Mouse (Mus musculus): ENCODE measurements at regions not wholly inside any gene's neighbourhood (a gene's known extent, or its start where the extent isn't known, plus 50 kb on each side); places are given as distances from the start of the nearest gene placed in this dataset.
A peak's percentile ranks its signal among the peaks of the same experiment; 100 is the strongest.

DNA sequence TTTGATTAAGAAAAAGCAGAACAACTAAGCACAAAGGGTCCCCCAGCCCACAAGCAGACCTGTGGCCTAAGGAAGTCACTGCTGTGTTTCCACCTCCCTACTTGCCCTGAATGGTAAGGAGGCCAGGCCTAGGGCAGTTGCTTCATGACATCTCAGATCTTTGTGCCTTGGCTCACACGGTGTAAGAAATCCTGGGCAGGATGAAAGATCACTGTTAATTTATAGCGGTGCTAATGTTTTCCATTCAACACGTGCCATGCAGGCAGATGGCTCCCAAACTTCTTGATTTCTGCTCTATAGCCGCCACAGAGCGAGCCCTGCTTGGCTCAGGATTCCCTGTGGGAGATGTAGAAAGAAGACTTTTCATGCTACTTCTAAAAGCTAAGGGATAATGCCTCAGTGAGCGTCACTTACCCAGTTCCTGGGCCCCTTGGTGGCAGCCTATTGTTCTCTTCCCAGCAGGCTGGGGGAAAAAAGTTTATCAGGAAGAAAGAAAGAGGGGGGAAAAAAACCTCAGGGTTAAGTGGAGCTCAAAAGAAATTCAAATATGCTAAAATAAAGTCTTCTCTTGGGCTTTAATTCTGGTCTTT is 327.4 kb downstream of the Adgrl2 start:
- ATAC-seq (ENCODE audit: poor library complexity, severe bottlenecking) = no peak

DNA sequence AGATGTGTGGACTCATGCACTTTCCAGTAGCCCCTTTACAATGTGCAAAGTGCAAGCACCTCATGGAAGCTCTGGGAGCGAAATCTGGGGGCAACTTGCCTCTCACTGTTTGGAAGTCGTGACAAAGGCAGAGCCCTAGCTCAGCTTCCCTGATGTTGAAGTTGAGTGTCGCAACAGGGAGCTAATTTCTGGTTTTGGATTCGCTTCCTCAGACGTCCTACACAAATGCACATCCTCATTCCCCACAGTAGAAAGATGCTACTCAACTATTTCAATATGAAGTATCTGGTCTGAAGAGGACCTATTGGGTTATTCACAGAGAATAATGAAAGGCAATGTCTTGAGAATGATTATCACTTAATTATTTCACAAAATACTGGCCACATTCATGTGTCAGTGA is 331.3 kb downstream of the Adgrl2 start:
- ATAC-seq (ENCODE audit: poor library complexity, severe bottlenecking) = peak; percentile 80

DNA sequence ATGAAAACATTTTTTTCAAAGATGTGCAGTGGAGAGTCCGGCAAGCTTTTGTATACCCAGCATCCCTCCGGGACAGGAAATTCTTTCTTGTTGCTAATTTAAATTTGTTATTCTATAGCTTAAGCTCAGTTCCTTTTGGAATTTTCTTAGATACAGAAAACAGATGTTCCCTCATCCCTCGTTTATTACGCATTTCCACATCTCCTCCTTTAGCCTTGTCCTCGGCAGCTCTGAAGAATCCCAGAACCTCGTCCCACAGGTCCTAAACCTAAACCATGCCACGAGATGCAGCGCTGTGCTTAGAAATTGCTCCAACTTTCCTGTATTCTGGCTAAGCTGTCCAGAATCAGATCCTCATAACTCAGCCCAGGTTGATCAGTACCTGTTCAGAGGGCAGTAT is 332.0 kb downstream of the Adgrl2 start:
- no peak for ATAC-seq (ENCODE audit: poor library complexity, severe bottlenecking)

DNA sequence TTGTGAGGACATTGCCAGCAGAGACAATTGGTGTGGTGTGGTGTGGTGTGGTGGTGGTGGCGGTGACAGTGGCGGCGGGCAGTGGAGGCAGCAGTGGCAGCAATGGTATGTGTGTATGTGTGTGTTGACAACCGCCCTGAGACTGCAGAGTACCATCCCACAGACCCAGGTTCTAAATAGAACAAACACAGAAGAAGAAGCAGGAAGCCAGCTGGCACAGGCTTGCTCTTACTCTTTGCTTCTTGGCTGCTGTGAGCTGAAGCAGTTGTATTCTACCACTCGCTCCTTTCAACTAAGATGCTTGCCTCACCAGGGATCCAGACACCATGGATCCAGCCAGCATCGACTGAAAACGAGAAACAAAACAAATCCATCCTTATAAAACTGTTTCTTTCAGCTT is 334.2 kb downstream of the Adgrl2 start:
- no peak for ATAC-seq (ENCODE audit: poor library complexity, severe bottlenecking)

DNA sequence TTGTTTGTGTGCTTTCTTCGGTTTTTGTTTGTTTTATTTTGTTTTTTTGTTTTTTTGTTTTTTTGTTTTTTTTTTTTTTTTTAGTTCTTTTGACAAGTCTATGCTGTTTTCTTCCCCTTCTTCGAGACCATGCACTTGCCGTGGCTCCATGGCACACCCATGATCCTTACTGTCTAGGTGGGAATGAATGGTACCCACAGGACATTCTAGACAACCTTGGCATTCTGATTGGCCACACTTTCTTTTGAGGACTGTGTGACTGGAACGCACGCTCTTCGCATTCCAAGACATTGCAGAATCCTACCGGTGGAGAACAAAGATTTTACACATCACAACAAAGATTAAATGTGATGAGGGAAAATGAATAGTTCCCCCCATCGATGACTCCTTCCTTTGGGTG is 340.1 kb downstream of the Adgrl2 start:
- ATAC-seq (ENCODE audit: poor library complexity, severe bottlenecking) = no peak

DNA sequence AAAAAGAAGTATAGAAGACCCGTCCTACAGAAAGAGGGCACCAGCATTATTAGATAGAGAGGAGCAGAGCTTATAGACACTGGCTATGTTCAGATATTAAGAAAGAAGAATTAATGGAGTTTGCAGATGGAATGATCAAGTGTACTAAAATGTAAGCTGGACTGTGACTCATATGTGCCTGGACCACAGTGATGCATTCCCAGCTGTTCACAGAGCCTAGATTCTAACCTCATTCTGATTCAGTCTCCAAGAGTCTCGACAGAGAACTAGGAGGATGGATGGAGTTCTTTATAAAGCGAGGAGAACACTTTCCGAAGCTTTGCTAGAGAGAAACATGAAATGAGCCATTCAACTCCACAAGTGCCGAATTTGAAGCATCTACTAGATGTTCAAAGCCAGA is 345.4 kb downstream of the Adgrl2 start:
- no peak for ATAC-seq (ENCODE audit: poor library complexity, severe bottlenecking)

DNA sequence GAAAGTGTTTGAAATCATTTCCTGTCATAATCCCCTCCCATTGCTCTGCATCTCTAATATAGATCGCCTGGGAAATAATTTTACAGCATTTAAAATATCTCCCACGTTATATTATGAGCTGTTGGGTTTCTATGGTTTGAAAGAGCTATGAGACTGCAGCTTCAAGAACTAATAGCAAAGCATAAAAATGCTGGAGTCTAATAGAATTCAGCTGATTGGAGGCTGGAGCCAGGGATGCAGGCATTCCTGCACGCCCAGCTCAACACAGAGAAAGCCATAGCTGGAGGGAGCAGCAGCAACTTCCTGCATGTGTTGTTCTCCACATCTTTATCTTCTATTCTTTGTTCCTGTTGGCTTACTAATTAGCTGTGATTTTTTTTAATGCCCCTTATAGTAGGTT is 348.8 kb downstream of the Adgrl2 start:
- no peak for ATAC-seq (ENCODE audit: poor library complexity, severe bottlenecking)

DNA sequence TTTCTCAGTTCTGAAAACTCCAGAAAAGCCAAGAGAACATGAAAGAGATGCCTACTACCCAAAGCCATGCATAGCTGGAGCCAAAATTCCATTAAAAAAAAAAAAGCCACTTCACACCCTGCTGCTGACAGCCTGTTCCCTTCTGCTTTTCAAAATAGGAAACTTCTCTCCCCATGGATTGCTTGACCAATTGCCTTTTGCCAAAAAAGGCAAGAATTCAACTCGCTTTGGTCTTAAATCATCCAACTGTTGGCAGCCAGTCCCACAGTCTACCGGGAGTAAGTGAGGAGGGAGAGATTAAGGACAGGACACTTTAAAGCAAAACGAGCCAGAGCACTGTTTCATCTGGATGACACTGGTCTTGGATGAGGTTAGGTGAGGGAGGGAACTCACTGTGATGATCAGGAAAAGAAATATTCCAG is 349.7 kb downstream of the Adgrl2 start:
- no peak for ATAC-seq (ENCODE audit: poor library complexity, severe bottlenecking)

DNA sequence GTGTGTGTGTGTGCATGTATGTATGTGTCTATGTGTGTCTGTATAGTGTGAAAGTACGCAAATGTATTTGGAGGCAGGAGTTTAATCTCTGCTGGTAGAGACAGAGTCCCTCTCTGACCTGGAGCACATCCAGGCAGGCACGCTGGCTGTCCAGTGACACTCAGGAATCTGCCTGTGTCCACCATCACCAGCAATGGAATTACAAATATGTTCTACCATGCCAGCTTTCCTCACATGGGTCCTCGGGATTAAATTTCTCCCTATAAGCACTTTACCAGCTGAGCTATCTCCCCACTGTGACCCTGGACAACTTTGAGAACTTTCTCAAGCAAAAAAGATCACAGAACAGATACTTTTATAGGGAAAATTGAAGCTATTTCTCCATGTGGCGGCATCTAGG is 355.3 kb downstream of the Adgrl2 start:
- ATAC-seq (ENCODE audit: poor library complexity, severe bottlenecking) = no peak

DNA sequence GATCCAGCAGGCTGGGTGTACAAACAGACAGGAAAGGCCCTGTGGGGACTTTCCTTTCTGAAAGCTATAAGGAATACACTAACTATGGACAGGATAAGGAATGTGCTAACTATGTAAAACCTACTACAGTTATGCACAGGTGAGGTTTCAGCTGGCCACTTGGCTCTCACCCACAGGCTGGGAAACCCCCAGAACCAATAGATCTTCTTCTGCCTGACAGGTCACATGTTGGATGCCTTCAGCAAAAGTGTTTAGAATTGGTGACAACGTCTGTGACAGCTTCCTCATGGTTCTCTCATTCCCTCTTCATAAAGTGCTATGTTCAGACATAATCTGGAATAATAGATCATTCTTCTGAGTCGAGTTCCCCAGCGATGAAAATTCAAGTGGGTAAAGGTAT is 356.0 kb downstream of the Adgrl2 start:
- no peak for ATAC-seq (ENCODE audit: poor library complexity, severe bottlenecking)

DNA sequence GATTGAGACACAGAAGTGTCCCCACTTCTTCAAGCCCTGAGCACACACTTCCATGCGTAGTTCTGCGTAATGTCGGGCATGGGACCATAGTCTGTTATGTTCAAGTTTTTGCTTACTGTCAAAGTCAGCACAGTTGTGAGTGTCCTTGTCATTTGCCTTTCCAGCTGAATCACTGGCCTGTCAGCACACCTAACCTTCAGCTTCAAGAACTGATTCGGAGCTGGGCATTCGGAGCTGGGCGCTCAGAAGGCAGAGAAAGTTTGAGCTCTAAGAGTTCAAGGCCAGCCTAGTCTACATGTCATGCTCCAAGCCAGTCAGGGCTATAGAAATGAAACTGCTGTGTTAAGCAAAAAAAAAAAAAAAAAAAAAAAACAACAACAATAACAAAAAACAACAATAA is 357.1 kb downstream of the Adgrl2 start:
- ATAC-seq (ENCODE audit: poor library complexity, severe bottlenecking) = no peak

DNA sequence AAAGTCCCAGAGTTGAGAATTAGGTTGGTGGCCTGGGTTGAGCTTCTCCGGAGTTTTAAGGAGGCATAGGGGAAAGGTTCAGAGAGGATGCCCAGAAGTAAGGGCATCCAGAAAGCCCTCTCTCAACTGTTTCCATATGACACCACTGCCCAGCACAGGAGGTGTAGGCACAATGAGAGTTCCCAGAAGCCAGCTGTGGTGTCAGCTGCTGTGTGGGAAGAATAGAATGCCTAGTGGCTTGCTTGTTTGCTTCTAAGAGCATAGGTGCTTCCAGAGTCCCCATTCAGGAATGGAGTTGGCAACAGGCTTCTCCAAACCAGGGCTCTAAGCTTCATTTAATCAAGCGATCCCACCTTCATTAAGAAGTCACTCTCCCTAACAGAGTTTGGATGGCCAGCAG is 357.9 kb downstream of the Adgrl2 start:
- no peak for ATAC-seq (ENCODE audit: poor library complexity, severe bottlenecking)

DNA sequence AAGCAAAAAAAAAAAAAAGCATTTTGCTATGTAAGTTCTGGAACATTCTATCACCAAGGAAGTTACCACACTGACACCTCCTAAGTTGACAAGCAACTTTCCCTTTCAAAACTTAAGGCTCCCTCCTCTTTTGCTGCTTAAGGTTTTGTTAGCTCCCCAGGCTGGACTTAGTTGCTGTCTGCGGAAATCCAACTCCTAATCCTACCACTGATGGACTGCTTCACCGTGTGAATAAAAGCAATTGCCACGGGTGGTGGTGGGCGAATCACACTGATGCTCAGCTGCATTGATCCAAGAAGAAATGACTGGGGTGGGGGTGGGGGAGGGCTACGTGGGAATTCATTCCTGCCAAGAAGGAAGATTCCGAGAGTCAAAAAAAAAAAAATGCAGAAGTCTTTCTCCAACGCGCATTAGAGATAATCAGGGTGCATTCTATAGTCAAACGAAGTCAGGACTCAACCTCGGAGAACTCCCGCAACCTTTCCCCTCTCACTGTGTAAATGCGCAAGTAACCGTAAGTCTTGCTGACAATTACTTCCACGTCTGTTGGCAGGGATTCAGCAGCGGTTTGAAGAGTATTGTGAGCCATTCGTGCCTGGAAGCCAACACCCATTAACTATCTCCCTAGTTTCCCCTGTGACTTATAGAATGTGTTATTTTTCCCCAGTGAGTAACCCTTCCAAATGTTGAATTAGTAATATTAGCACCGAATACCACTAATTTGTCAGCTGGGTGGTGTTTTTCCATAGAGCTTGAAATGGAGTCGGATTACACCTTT is 358.8 kb downstream of the Adgrl2 start:
- no peak for ATAC-seq (ENCODE audit: poor library complexity, severe bottlenecking)

DNA sequence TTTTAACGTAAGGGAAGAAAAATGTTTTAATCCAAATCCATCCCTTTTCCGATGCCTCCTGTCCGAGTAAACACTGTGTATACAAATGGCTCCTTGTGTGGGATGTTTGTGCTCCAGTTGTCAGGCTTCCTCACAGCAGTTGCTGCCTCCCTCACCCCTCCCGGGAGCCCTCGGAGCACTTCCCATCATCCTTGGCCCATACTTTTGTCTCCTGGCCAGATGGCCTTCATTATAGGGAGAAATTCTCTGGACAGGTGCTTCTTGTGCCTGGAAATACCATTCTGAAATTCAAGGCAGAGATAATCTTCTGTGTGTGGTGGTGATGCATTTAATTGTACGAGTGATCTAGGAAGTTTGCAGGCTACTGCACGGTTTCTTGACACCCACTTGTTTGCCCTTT is 359.5 kb downstream of the Adgrl2 start:
- no peak for ATAC-seq (ENCODE audit: poor library complexity, severe bottlenecking)

DNA sequence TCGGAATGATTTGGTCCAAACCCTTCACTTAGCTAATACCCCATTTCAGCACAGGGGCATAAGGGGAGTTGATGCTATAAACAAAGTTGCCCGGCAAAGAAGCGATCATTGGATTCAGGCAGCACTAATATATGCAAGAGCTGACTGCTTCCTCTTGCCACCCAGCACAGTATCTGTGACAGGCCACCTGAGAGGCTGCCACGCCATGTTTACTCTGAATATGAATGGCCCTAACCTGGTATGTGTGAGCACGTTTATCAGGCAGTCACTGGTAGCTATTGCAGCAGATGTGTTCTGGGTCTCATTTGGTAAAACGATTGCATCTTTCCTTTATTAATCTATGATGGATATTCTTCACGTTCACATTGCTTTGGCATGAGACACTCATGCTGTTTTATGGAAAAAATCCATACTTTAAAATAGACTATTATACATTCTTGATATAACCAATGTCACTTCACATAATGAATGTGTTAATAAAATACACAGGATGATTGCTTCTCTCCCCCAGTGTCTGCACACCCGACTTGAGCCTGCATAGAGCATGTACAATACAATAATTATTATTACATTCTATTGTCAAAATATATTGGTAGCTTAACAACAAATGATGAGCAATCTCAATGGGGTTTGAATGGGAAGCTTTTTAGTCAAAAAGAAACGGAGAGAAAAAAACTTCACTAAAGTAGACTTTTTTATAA is 375.2 kb downstream of the Adgrl2 start:
- no peak for ATAC-seq (ENCODE audit: poor library complexity, severe bottlenecking)

DNA sequence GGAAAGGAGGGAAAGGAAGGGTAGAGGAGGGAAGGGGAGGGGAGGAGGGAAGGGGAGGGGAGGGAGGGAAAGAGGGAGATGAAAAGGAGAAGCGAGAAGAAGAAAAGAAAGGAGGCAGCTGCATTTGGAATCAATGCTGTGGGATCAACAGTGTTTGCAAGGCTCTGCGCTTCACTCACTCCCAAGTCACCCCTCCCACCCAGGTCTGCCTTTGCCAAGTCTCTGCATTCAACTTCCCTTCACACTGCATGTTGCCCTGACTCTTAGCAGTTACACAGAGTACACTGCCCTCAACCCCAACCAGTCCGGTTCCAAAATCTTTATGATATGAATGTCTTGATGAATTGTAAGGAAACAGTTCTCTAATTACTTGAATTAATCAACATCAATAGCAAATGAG is 376.9 kb downstream of the Adgrl2 start:
- no peak for ATAC-seq (ENCODE audit: poor library complexity, severe bottlenecking)

DNA sequence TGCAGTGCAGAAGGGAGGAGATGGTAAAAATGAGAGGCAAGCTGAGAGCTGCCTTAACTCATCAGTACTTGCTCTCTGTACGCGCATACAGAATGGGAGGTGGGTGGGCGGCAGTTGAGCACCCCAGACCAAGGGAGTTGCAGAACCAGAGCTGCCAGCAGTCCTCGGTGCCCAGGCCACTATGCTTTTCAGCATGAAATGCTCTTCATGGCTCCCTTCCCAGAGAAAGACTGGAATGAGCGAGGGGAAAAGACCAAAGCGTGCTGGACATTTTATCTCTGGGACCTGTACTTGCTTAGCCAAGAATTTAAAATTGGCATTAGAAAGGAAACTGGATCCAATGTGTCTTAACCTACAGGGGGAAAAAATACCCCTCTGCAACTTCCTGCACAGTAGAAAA is 387.1 kb downstream of the Adgrl2 start:
- no peak for ATAC-seq (ENCODE audit: poor library complexity, severe bottlenecking)

DNA sequence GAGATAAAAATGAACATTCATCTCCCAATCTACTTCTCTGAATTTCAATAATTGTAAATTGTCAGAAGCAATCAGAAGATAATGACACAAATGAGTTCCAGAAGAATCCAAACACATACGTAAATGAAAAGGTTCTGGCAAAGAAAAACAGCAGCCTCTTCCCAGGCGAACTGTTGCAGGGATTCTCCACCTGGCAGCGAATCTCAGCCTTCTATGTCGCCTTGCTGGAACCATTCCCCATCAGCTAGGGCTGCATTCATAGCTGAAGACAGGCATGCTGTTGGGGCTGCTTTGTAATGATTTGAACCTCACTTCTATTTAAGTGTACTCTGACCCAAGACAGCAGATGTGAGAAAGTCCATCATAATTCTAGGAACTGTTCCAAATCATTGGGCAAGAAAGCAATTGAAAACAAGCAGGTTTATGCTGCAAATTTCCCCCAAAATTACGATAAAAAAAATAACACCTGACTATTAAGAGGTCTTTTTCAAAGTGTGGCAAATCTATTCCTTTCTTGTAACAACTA is 387.6 kb downstream of the Adgrl2 start:
- ATAC-seq (ENCODE audit: poor library complexity, severe bottlenecking) = no peak

DNA sequence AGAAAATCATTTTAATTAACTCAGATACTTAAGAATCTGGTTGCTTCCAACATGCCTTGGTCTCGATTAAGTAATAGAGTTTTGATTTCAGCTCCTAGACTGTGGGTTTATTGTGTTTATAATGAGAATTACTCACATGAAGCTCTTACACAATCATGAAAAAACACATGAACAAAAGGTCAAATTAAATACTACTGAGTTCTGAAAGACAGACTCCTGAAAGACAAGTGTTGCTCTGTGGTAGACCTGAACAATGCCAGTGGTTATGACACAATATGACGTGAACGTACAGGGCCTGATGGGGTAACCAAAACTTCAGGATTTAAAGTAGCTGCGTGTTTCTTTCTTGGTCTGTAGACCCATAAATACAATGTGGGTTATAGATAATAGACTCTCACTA is 394.8 kb downstream of the Adgrl2 start:
- ATAC-seq (ENCODE audit: poor library complexity, severe bottlenecking) = no peak

DNA sequence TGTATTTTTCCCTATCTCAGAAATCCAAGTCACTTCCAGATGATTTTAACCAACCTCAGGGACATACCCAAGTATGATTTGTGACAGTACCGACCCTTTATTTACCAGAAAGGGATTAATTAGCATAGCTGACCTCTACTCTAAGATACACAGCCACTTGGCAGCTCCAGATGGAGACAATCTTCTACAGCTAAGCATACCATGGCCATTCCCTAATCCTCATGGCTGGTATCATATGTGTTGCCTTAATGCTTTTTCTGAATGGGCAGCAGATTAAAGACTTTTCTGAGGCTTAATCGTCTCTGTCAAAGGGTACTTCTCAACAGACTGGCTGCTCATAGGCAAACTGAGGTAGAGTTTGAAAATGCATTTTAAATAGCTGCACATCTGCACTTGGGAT is 400.8 kb downstream of the Adgrl2 start:
- no peak for ATAC-seq (ENCODE audit: poor library complexity, severe bottlenecking)

DNA sequence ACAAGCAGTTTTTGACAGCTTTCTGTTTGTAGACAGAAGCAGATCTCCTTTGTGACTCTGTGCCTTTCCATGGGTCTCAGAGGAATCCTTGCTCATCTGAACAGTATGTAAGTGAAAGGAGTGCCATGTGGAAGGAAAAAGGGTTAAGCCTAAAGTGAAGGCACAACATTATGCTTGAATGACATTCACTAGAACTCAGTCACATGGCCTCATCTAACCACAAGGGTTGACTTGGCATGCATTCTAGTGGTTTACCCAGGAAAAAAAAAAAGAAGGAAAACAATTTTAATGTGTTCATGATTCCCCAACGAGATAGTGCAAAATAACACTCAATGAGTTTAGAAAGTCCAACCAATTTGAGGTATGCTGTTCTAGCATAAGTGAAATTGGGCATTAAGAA is 414.6 kb downstream of the Adgrl2 start:
- no peak for ATAC-seq (ENCODE audit: poor library complexity, severe bottlenecking)

DNA sequence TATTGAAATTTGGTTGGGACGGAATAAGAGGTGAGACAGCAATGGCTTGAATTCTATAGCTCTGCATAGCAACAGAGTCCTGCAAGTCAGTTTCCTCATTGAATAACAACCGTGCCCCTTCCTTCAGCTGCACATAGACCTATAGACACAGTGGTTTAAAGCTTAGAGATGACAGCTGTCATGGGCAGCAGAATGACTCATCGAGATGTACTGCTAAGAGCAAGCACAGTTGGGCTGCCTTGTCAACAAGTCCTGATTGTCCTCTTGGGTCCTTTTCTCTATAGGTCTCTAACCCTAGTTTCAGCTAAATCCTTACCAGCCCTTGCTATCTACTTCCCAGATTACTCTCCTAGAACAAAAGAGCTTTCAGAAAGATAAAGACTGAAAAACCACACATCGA is 417.9 kb downstream of the Adgrl2 start:
- no peak for ATAC-seq (ENCODE audit: poor library complexity, severe bottlenecking)

Measured in megakaryocyte, adult 5-6 weeks (primary cell).